Mouse (Mus musculus): ENCODE measurements at regions not wholly inside any gene's neighbourhood (a gene's known extent, or its start where the extent isn't known, plus 50 kb on each side); places are given as distances from the start of the nearest gene placed in this dataset.

DNA sequence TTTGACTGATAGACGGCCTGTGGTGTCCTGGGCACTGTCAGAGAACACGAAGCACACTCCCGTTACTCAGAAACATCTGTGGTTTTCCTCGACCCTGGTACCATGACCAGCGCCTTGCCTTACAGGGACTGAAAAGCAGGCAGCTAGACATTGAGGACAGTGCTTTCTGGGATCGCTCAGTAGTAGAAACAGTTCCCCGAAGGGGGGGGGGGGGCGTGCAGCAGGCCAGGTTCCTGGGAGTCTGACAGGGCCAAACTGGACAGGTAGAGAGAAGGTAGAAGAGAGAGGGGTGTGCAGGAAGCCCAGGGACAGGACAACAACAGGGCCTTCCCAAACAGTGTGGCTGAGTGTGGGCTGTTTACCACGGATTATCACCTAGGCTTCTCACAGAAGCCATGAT, 93.5 kb upstream of the Dio3 start:
- TF ChIP-seq CTCF (IDR thresholded peaks at IDR 0.05; ENCODE audit: extremely low read depth, insufficient read depth, low read length) (no peak), POLR2A (IDR thresholded peaks at IDR 0.05; ENCODE audit: extremely low read depth, insufficient read depth, low read length) (no peak)

Data from cortical plate, adult 2 months (tissue).